Mouse (Mus musculus) heart, embryonic 15.5 days (tissue): ENCODE results near the gene Slc25a13. TPM values are rescaled to one million over a fixed set of nuclear protein-coding genes. Genes with fewer than 3 reads are reported as not detected.
"Not testable (repeated sequence)": the region's sequence is repeated elsewhere in the genome, so short reads cannot be mapped to it uniquely, and the experiment has no call there.

Experiments
- ATAC-seq: fragments of 200-750 bp; cut with Nextera tagmentation; replicated peaks from 2 replicates; pipeline ENCODE4 v1.8.0; 2017; ENCODE audit warnings: low read depth, moderate TSS enrichment; ENCODE audit not compliant: insufficient number of reproducible peaks, insufficient read depth, low FRiP score
- H3K27ac ChIP-seq: fragments of 300-500 bp; sonication (generic); 2 replicates; pipeline ENCODE4 v1.5.1; 2015; ENCODE audit warnings: mild to moderate bottlenecking, inconsistent platforms
- H3K27me3 ChIP-seq: fragments of 300-500 bp; sonication (generic); 2 replicates; pipeline ENCODE4 v1.6.1; 2015; ENCODE audit warnings: inconsistent platforms
- H3K36me3 ChIP-seq: fragments of 300-500 bp; sonication (generic); 2 replicates; pipeline ENCODE4 v1.6.1; 2015; ENCODE audit warnings: mild to moderate bottlenecking, inconsistent platforms
- H3K4me1 ChIP-seq: fragments of 300-500 bp; sonication (generic); replicated peaks from 2 replicates; pipeline ENCODE4 v1.6.1; 2015; ENCODE audit warnings: inconsistent platforms
- H3K4me2 ChIP-seq: fragments of 300-500 bp; sonication (generic); 2 replicates; pipeline ENCODE4 v1.6.1; 2015; ENCODE audit warnings: inconsistent platforms, mild to moderate bottlenecking, moderate library complexity
- H3K4me3 ChIP-seq: fragments of 300-500 bp; sonication (generic); 2 replicates; pipeline ENCODE4 v1.5.1; 2015; ENCODE audit warnings: mild to moderate bottlenecking, inconsistent platforms
- H3K9ac ChIP-seq: fragments of 300-500 bp; sonication (generic); 2 replicates; pipeline ENCODE4 v1.6.1; 2015; ENCODE audit warnings: mild to moderate bottlenecking, inconsistent platforms
- H3K9me3 ChIP-seq: fragments of 300-500 bp; sonication (generic); replicated peaks from 2 replicates; pipeline ENCODE4 v1.6.1; 2016; ENCODE audit warnings: inconsistent platforms
- WGBS: fragments of 180-500 bp; shearing (Covaris S2); methylation state at CpG from one replicate; pipeline ENCODE4 v1.1.7; 2015; ENCODE audit warnings: mixed read lengths; 5-methylcytosine and 5-hydroxymethylcytosine counted together
- polyA plus RNA-seq: library from polyadenylated mRNA; unstranded; fragments of >200 nt; fragmentation: Nextera tagmentation; extraction: Ambion mirVana; gene quantifications from 2 replicates; pipeline ENCODE4 v1.2.1, GENCODE M21; 2015

The Slc25a13 gene
- polyA plus RNA-seq, 1 experiment from 2014 or later = 54.3 TPM

GRCm38 (mm10) chr6:6202451-6202850 lies 14.5 kb downstream of the Slc25a13 start:
- Histone ChIP-seq H3K9ac (no peak overlapping the region), H3K9me3 (no peaks in the 10 kb centered on the region)

GRCm38 (mm10) chr6:6201977-6202376 lies 15.0 kb downstream of the Slc25a13 start:
- 82% methylated on average over 5 of the region's 5 CpGs for WGBS
- Histone ChIP-seq H3K36me3 (no peaks in the 10 kb centered on the region), H3K27ac (no peak overlapping the region), H3K4me2 (no peak overlapping the region), H3K9me3 (no peaks in the 10 kb centered on the region), H3K27me3 (no peaks in the 10 kb centered on the region), H3K9ac (no peak overlapping the region), H3K4me1 (no peaks in the 10 kb centered on the region; the same call in 1 of the 2 replicates), H3K4me3 (no peak overlapping the region)
- no peak for ATAC-seq

More at GRCm38 (mm10) chr6:6202451-6202850, 14.5 kb downstream of the Slc25a13 start:
- 88% methylated on average over 6 of the region's 6 CpGs for WGBS
- Histone ChIP-seq H3K4me2 (no peak overlapping the region), H3K27ac (no peak overlapping the region), H3K27me3 (no peaks in the 10 kb centered on the region), H3K4me1 (no peaks in the 10 kb centered on the region; the same call in none of the 2 replicates), H3K36me3 (no peaks in the 10 kb centered on the region), H3K4me3 (no peak overlapping the region)
- ATAC-seq = no peak

- H3K9me3 ChIP-seq = no peaks in the 10 kb centered on the region
- H3K36me3 ChIP-seq = no peaks in the 10 kb centered on the region
- no peak overlapping the region for H3K4me3 ChIP-seq
- no peak overlapping the region for H3K27ac ChIP-seq
- H3K9ac ChIP-seq = no peak overlapping the region
- no peaks in the 10 kb centered on the region for H3K27me3 ChIP-seq
- H3K4me1 ChIP-seq = no peaks in the 10 kb centered on the region; the same call in 1 of the 2 replicates
- WGBS = 83% methylated on average over 10 of the region's 10 CpGs
- ATAC-seq = no peak
- H3K4me2 ChIP-seq = no peak overlapping the region
Measured at GRCm38 (mm10) chr6:6199138-6199870, 17.7 kb downstream of the Slc25a13 start.

GRCm38 (mm10) chr6:6198056-6198455 lies 18.9 kb downstream of the Slc25a13 start:
- not testable (repeated sequence) for H3K4me1 ChIP-seq, H3K27me3 ChIP-seq, H3K4me3 ChIP-seq, ATAC-seq, H3K9me3 ChIP-seq, H3K27ac ChIP-seq, H3K36me3 ChIP-seq, H3K9ac ChIP-seq, H3K4me2 ChIP-seq
- WGBS = 89% methylated on average over 3 of the region's 3 CpGs

- no peak overlapping the region for H3K4me2 ChIP-seq
- no peaks in the 10 kb centered on the region; the same call in 1 of the 2 replicates for H3K4me1 ChIP-seq
- no peak overlapping the region for H3K4me3 ChIP-seq
- no peaks in the 10 kb centered on the region for H3K36me3 ChIP-seq
- H3K27me3 ChIP-seq = no peaks in the 10 kb centered on the region
- H3K9me3 ChIP-seq = no peaks in the 10 kb centered on the region
- 61% methylated on average over 6 of the region's 6 CpGs for WGBS
- H3K27ac ChIP-seq = no peak overlapping the region
- no peak for ATAC-seq
- H3K9ac ChIP-seq = no peak overlapping the region
Measured at GRCm38 (mm10) chr6:6197339-6197738, 19.6 kb downstream of the Slc25a13 start.

GRCm38 (mm10) chr6:6196527-6196926 lies 20.4 kb downstream of the Slc25a13 start:
- no peaks in the 10 kb centered on the region for H3K36me3 ChIP-seq
- H3K9ac ChIP-seq = no peak overlapping the region
- ATAC-seq = no peak
- WGBS = 71% methylated on average over 4 of the region's 4 CpGs
- H3K4me3 ChIP-seq = no peak overlapping the region
- no peak overlapping the region for H3K4me2 ChIP-seq
- no peaks in the 10 kb centered on the region for H3K27me3 ChIP-seq
- H3K9me3 ChIP-seq = no peaks in the 10 kb centered on the region
- no peak overlapping the region for H3K27ac ChIP-seq
- H3K4me1 ChIP-seq = no peaks in the 10 kb centered on the region; the same call in 1 of the 2 replicates

GRCm38 (mm10) chr6:6194831-6195230 lies 22.1 kb downstream of the Slc25a13 start:
- H3K27ac ChIP-seq = no peak overlapping the region
- no peaks in the 10 kb centered on the region; the same call in 1 of the 2 replicates for H3K4me1 ChIP-seq
- H3K9me3 ChIP-seq = no peaks in the 10 kb centered on the region
- H3K9ac ChIP-seq = no peak overlapping the region
- no peaks in the 10 kb centered on the region for H3K27me3 ChIP-seq
- ATAC-seq = no peak
- H3K4me2 ChIP-seq = no peak overlapping the region
- 78% methylated on average over 6 of the region's 6 CpGs for WGBS
- no peak overlapping the region for H3K4me3 ChIP-seq
- no peaks in the 10 kb centered on the region for H3K36me3 ChIP-seq

GRCm38 (mm10) chr6:6193906-6194305 lies 23.1 kb downstream of the Slc25a13 start:
- H3K9ac ChIP-seq = no peak overlapping the region
- no peaks in the 10 kb centered on the region; the same call in 1 of the 2 replicates for H3K4me1 ChIP-seq
- H3K4me2 ChIP-seq = no peak overlapping the region
- H3K27ac ChIP-seq = no peak overlapping the region
- no peaks in the 10 kb centered on the region for H3K36me3 ChIP-seq
- ATAC-seq = no peak
- H3K4me3 ChIP-seq = no peak overlapping the region
- H3K9me3 ChIP-seq = no peaks in the 10 kb centered on the region
- WGBS = 72% methylated on average over 13 of the region's 13 CpGs
- H3K27me3 ChIP-seq = no peaks in the 10 kb centered on the region

- no peak for ATAC-seq
- H3K36me3 ChIP-seq = no peaks in the 10 kb centered on the region
- no peaks in the 10 kb centered on the region for H3K9me3 ChIP-seq
Measured at GRCm38 (mm10) chr6:6192413-6192812, 24.6 kb downstream of the Slc25a13 start.

GRCm38 (mm10) chr6:6191596-6192337 lies 25.2 kb downstream of the Slc25a13 start:
- WGBS = 84% methylated on average over 8 of the region's 8 CpGs
- ATAC-seq = no peak
- H3K9me3 ChIP-seq = no peaks in the 10 kb centered on the region
- no peaks in the 10 kb centered on the region for H3K36me3 ChIP-seq
- no peaks in the 10 kb centered on the region for H3K27me3 ChIP-seq
- no peak overlapping the region for H3K4me3 ChIP-seq
- no peak overlapping the region for H3K27ac ChIP-seq
- H3K4me1 ChIP-seq = peaks cover 6% of the 10 kb centered on the region; the same call in 1 of the 2 replicates
- H3K4me2 ChIP-seq = no peak overlapping the region
- H3K9ac ChIP-seq = no peak overlapping the region

More at GRCm38 (mm10) chr6:6192413-6192812, 24.6 kb downstream of the Slc25a13 start:
- H3K4me2 ChIP-seq = no peak overlapping the region
- peaks cover 6% of the 10 kb centered on the region; the same call in 1 of the 2 replicates for H3K4me1 ChIP-seq
- no peak overlapping the region for H3K4me3 ChIP-seq
- 71% methylated on average over 7 of the region's 7 CpGs for WGBS
- no peak overlapping the region for H3K27ac ChIP-seq
- H3K27me3 ChIP-seq = no peaks in the 10 kb centered on the region
- H3K9ac ChIP-seq = no peak overlapping the region

GRCm38 (mm10) chr6:6188970-6189369 lies 28.0 kb downstream of the Slc25a13 start:
- no peak overlapping the region for H3K4me2 ChIP-seq
- no peaks in the 10 kb centered on the region for H3K36me3 ChIP-seq
- no peak for ATAC-seq
- H3K9ac ChIP-seq = no peak overlapping the region
- H3K4me1 ChIP-seq = peaks cover 14% of the 10 kb centered on the region
- no peaks in the 10 kb centered on the region for H3K9me3 ChIP-seq
- H3K27ac ChIP-seq = no peak overlapping the region
- 87% methylated on average over 6 of the region's 6 CpGs for WGBS
- H3K27me3 ChIP-seq = no peaks in the 10 kb centered on the region
- H3K4me3 ChIP-seq = no peak overlapping the region
